Mouse (Mus musculus) embryo, embryonic 10.5 days (tissue): ENCODE data around the gene Vmn2r37.
"Not testable (repeated sequence)": the region's sequence is repeated elsewhere in the genome, so short reads cannot be mapped to it uniquely, and the experiment has no call there.

ENCODE experiments used
- DNase-seq: peaks from one replicate; pipeline ENCODE4 v3.0.0-alpha.2; 2015; ENCODE audit warnings: low spot score

Vmn2r37 gene

GRCm38 (mm10) chr7:9223553-9223952, at the start of gene Vmn2r37:
Vmn2r37 (minus strand) TSS chr7:9223653.
- not testable (repeated sequence) for DNase-seq
